Mouse (Mus musculus) kidney, embryonic 14.5 days (tissue): Measurements from ENCODE around the gene Kti12. TPM values are rescaled to one million over a fixed set of nuclear protein-coding genes. Genes with fewer than 3 reads are reported as not detected.

Experiments used
- ATAC-seq: fragments of 200-750 bp; cut with Nextera tagmentation; 2 replicates; pipeline ENCODE4 v1.8.0; 2017; ENCODE audit warnings: moderate number of reproducible peaks, mild to moderate bottlenecking, moderate TSS enrichment, moderate library complexity; ENCODE audit not compliant: low FRiP score, low TSS enrichment
- H3K27ac ChIP-seq: fragments of 300-500 bp; sonication (generic); 2 replicates; pipeline ENCODE4 v1.5.1; 2014; ENCODE audit warnings: low read depth, mild to moderate bottlenecking, low read length, moderate library complexity, mixed read lengths
- H3K27me3 ChIP-seq: fragments of 300-500 bp; sonication (generic); 2 replicates; pipeline ENCODE4 v1.6.1; 2014; ENCODE audit warnings: mild to moderate bottlenecking, low read length; ENCODE audit not compliant: control insufficient read depth, insufficient read depth
- H3K36me3 ChIP-seq: fragments of 300-500 bp; sonication (generic); 2 replicates; pipeline ENCODE4 v1.6.1; 2014; ENCODE audit warnings: low read length, mixed read lengths; ENCODE audit not compliant: control insufficient read depth, insufficient read depth
- H3K4me1 ChIP-seq: fragments of 300-500 bp; sonication (generic); 2 replicates; pipeline ENCODE4 v1.6.1; 2014; ENCODE audit warnings: low read length, mixed read lengths; ENCODE audit not compliant: control insufficient read depth, insufficient read depth
- H3K4me2 ChIP-seq: fragments of 300-500 bp; sonication (generic); replicated peaks from 2 replicates; pipeline ENCODE4 v1.6.1; 2014; ENCODE audit warnings: low read depth, mild to moderate bottlenecking, low read length
- H3K4me3 ChIP-seq: fragments of 300-500 bp; sonication (generic); 2 replicates; pipeline ENCODE4 v1.5.1; 2014; ENCODE audit warnings: mild to moderate bottlenecking, low read length
- H3K9ac ChIP-seq: fragments of 300-500 bp; sonication (generic); 2 replicates; pipeline ENCODE4 v1.6.1; 2014; ENCODE audit warnings: low read depth, mild to moderate bottlenecking, low read length, moderate library complexity
- H3K9me3 ChIP-seq: fragments of 300-500 bp; sonication (generic); 2 replicates; pipeline ENCODE4 v1.6.1; 2016; ENCODE audit warnings: low read length; ENCODE audit not compliant: control insufficient read depth
- WGBS: fragments of 180-500 bp; shearing (Covaris S2); extraction: QIAGEN DNeasy Blood & Tissue Kit; methylation state at CpG from one replicate; pipeline ENCODE4 v1.1.7; 2014; 5-methylcytosine and 5-hydroxymethylcytosine counted together
- polyA plus RNA-seq: library from polyadenylated mRNA; unstranded; fragments of >200 nt; fragmentation: Nextera tagmentation; extraction: Ambion mirVana; gene quantifications from 2 replicates; pipeline ENCODE4 v1.2.1, GENCODE M21; 2014

Gene Kti12
- polyA plus RNA-seq = 66.3 and 68.7 TPM in 2 replicates

DNA sequence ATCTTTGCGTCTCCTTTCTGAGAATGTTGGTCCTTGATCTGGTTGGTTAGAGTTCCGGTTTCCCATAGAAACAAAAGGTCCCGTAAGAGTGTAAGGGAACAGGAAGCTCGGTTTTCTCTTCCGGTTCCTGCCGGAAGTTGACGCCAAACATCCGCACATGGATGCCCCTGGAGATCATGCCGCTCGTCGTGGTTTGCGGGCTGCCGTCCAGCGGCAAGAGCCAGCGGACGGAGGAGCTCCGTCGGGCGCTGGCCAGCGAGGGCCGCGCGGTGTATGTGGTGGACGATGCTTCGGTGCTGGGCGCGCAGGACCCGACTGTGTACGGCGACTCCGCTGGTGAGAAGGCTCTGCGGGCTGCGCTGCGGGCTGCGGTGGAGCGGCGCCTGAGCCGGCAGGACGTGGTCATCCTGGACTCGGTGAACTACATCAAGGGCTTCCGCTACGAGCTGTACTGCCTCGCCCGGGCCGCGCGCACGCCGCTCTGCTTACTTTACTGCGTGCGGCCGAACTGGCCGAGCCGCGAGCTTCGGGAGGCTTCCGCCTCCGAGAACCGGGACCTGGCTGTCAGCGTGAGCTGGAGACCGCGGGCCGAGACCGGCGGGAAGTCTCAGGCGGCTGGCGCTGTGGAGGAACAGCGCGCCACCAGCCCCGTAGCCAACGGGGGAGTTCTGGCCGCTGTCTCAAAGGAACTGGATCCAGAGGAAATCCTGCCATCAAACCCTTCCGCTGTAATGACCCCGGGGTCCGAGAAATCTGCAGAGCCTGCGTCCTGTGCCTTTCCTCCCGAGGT is at the start of gene Kti12:
Gene Kti12, plus strand, starts transcription at position 71 of the 790 bp plus-strand sequence.
- peaks cover 13% of the 10 kb centered on the region; the same call in 1 of the 2 replicates for H3K36me3 ChIP-seq
- H3K27me3 ChIP-seq = no peaks in the 10 kb centered on the region
- under 1% methylated on average over 77 of the region's 77 CpGs for WGBS
- H3K9me3 ChIP-seq = no peaks in the 10 kb centered on the region
- peaks cover 11% of the 10 kb centered on the region; the same call in 1 of the 2 replicates for H3K4me1 ChIP-seq
- peak within 1 kb of the TSS; percentile 87 for H3K4me2 ChIP-seq
- peak within 1 kb of the TSS; percentile 94 for H3K4me3 ChIP-seq
- peak within 1 kb of the TSS; percentile 72 for H3K9ac ChIP-seq
- peak within 1 kb of the TSS; percentile 94 for H3K27ac ChIP-seq
- ATAC-seq = peak; percentile 86

DNA sequence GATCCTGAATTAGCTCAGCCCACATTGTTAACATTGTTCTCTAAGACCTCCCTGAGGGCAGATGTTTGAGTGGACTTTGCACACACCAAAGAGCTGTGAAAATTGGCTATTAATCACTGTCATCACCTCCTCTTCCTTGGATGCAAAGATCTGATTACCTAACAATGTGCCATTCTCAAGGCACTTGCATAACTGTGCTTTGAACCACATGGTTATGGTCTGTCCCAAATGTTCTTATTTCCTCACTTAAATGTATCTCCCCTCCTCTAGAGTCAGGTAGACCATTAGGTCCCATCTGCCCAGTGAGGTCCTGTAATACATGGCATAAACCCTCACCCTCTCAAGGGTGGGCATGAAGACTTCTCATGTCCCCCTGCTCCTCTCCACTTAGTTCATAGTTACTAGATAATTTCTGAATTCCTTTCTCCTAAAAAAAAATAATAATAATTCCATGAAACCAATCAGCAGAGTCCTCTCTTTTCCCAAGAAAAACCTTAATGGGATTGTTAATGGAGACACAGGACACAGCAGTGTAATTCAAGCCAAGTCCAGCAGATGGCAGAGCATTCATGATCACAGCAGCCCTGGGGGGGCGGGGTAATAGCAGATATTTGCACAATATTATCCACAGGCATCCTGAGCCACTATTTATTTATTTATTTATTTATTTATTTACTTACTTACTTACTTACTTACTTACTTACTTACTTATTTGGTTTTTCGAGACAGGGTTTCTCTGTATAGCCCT is 49.3 kb upstream of the Kti12 start:
- ATAC-seq = peak; percentile 43; the same call in 1 of the 2 replicates
- Histone ChIP-seq H3K4me1 (no peaks in the 10 kb centered on the region), H3K36me3 (no peaks in the 10 kb centered on the region), H3K27ac (no peak overlapping the region), H3K9ac (no peak overlapping the region), H3K27me3 (no peaks in the 10 kb centered on the region), H3K4me2 (no peak overlapping the region), H3K9me3 (no peaks in the 10 kb centered on the region), H3K4me3 (no peak overlapping the region)
- 47% methylated on average over 2 of the region's 2 CpGs for WGBS

DNA sequence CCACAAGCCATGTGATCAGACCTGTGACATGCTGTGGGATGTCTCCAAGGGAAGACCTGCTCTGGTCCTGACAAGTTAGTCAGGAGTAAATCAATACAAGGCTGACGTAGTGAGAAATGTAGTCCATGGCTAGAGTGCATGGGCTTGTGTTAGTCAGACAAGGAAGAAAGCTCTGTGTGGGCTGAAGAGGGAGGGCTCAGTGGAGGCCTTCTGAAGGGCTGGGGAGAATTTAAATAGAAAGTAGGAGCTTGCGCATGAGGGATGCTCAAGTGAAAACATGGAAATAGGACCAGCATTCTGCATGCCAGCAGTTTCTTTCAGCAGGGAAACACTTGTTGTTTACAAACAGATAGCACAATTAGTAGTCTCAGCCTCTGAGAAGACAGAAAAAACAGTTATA is 44.0 kb upstream of the Kti12 start:
- Histone ChIP-seq H3K9me3 (no peaks in the 10 kb centered on the region), H3K4me1 (no peaks in the 10 kb centered on the region), H3K36me3 (no peaks in the 10 kb centered on the region), H3K4me3 (no peak overlapping the region), H3K27ac (no peak overlapping the region), H3K4me2 (no peak overlapping the region), H3K27me3 (no peaks in the 10 kb centered on the region), H3K9ac (no peak overlapping the region)
- no peak for ATAC-seq
- WGBS = 91% methylated on average over 2 of the region's 2 CpGs

DNA sequence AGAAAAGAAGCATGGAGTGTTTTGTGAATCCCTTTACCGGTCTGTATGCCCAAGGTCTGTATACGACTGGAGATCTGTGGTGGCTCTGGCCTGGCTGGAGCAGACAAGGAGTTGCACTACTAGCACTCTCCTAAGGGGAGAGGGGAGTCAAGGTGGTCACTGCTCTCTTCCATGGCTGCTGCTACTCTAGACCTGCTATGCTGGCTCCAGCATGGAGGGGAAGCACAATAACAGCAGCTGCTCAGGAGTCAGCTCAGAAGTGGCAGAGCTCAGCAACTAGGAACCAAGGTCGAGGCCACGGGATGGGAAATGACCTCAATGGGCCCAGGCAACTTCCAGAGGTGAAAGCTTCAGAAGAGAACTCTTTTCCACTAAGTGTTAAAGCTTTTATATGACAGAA is 36.4 kb upstream of the Kti12 start:
- Histone ChIP-seq H3K4me3 (no peak overlapping the region), H3K36me3 (peaks cover 6% of the 10 kb centered on the region; the same call in 1 of the 2 replicates), H3K4me2 (no peak overlapping the region), H3K27me3 (no peaks in the 10 kb centered on the region), H3K9me3 (no peaks in the 10 kb centered on the region), H3K9ac (no peak overlapping the region), H3K4me1 (no peaks in the 10 kb centered on the region), H3K27ac (no peak overlapping the region)
- 64% methylated on average over 4 of the region's 4 CpGs for WGBS
- ATAC-seq = no peak

DNA sequence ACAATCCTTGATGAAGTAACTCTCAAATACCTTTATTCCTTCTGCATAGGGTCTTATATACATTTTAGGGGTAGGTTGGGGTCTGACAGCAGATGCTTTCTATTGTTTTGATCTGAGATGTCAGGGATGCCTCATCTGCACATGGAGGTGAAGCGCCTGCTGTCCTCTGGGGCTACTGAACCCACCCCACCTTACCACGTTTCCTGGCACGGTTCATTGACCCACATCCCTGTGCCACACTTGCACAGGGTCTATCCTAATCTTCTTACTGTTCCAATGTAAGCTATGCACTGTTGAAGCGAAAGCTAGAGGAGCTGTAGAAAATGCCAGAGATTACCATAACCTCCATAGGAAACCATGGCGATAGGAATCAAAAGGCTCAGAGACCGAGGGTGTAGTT is 36.0 kb upstream of the Kti12 start:
- H3K36me3 ChIP-seq = peaks cover 6% of the 10 kb centered on the region; the same call in 1 of the 2 replicates
- no peak for ATAC-seq
- WGBS = 69% methylated on average over 6 of the region's 6 CpGs
- H3K4me1 ChIP-seq = no peaks in the 10 kb centered on the region
- no peak overlapping the region for H3K4me3 ChIP-seq
- H3K27ac ChIP-seq = no peak overlapping the region
- H3K4me2 ChIP-seq = no peak overlapping the region
- H3K9me3 ChIP-seq = no peaks in the 10 kb centered on the region
- H3K9ac ChIP-seq = no peak overlapping the region
- H3K27me3 ChIP-seq = no peaks in the 10 kb centered on the region

DNA sequence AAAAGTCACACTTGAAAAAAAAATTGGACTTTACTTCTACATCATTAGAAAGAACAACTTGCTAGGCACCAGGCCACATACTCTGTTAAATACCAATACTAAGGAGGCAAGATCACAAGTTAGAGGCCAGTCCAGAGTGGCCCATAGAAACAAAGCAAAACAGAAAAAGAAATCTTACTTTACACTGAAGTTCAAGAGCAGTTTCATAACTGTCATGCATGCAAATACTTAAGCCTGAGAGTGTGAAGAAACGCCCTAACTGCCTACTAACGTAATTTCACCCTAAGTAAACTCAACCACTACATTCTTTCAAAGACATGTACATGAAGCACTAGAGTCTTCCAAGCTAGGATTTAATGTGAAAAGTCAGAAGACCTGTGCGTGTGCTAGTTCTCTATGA is 21.9 kb upstream of the Kti12 start:
- Histone ChIP-seq H3K4me1 (0 out of 2 replicates have a peak, but pooled peaks cover under 1% of the 10 kb centered on the region), H3K4me3 (no peak overlapping the region), H3K9ac (no peak overlapping the region), H3K27me3 (no peaks in the 10 kb centered on the region), H3K36me3 (peaks cover 80% of the 10 kb centered on the region), H3K4me2 (no peak overlapping the region), H3K27ac (no peak overlapping the region), H3K9me3 (no peaks in the 10 kb centered on the region)
- WGBS = 91% methylated on average over 3 of the region's 3 CpGs
- no peak for ATAC-seq

DNA sequence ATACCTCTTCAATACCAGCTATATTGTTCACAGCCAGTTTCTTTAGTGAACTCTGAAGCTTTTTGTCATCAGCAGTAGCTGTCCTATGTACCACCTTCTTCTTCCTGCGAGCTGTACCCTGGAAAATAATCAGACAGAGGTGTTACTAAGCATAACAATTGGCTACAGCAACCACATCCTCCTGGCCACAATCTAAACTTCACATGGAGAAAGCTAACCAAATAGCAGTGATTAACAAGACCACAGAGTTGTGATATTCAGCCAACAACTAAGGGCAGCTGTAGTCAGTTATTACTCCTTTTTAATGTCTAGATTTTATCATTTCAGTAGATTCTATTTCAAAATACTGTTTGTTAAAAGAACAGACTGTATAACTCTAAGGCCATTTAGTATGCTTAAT is 21.5 kb upstream of the Kti12 start:
- no peak for ATAC-seq
- Histone ChIP-seq H3K4me2 (no peak overlapping the region), H3K4me1 (0 out of 2 replicates have a peak, but pooled peaks cover 4% of the 10 kb centered on the region), H3K27ac (no peak overlapping the region), H3K27me3 (no peaks in the 10 kb centered on the region), H3K36me3 (peaks cover 76% of the 10 kb centered on the region), H3K9ac (no peak overlapping the region), H3K9me3 (no peaks in the 10 kb centered on the region), H3K4me3 (no peak overlapping the region)
- 97% methylated on average over 1 of the region's 1 CpGs for WGBS

DNA sequence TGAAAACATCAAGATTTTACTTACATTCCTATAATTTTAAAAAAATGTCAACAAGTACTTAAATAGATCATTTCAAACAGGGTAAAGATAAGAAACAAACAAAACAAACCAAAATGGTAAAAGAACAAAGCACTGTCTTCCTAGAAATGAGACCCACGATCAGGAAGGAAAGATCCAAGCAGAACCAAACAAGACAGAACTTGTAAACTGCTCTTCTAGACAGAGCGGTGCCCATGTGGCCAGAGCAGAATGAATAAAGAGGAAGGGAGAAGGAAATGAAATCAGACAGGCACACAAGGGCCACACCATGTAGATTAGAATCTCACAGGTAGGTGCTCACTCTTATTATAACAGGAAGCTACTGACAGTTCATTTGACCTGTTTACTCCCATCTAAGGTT is 20.9 kb upstream of the Kti12 start:
- H3K27me3 ChIP-seq = no peaks in the 10 kb centered on the region
- no peak overlapping the region for H3K9ac ChIP-seq
- 0 out of 2 replicates have a peak, but pooled peaks cover 5% of the 10 kb centered on the region for H3K4me1 ChIP-seq
- peaks cover 74% of the 10 kb centered on the region for H3K36me3 ChIP-seq
- no peak overlapping the region for H3K27ac ChIP-seq
- ATAC-seq = no peak
- no peak overlapping the region for H3K4me2 ChIP-seq
- H3K9me3 ChIP-seq = no peaks in the 10 kb centered on the region
- H3K4me3 ChIP-seq = no peak overlapping the region
- WGBS = 96% methylated on average over 2 of the region's 2 CpGs

DNA sequence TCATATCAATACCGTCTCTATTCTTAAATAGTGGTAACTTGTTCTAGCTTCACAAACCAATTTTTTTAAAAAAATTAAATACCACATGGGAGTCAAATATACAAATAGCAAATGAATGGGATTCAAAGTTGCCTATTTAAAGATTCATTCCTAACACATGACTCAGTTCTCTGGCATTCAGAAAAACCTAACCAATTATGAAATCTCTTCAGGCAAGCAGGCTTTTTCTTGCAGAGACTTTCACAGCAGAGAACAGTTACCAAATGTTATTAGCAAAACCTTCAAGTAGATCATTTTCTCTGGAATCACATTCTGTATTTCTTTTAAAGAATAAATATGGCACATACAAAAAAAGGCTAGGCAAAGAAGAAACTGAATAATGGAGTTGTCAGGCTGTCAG is 16.9 kb upstream of the Kti12 start:
- Histone ChIP-seq H3K9ac (no peak overlapping the region), H3K4me3 (no peak overlapping the region), H3K27ac (no peak overlapping the region), H3K36me3 (peaks cover 36% of the 10 kb centered on the region), H3K9me3 (no peaks in the 10 kb centered on the region), H3K27me3 (no peaks in the 10 kb centered on the region), H3K4me2 (no peak overlapping the region), H3K4me1 (peaks cover 9% of the 10 kb centered on the region; the same call in 1 of the 2 replicates)
- 91% methylated on average over 1 of the region's 1 CpGs for WGBS
- no peak for ATAC-seq
